Mouse (Mus musculus): Measurements from ENCODE around the gene Galr3. TPM values are rescaled to one million over a fixed set of nuclear protein-coding genes. Genes with fewer than 3 reads are reported as not detected.

The Galr3 gene
- total and polyA plus RNA-seq, 2 experiments from 2014 or later: not detected

DNA sequence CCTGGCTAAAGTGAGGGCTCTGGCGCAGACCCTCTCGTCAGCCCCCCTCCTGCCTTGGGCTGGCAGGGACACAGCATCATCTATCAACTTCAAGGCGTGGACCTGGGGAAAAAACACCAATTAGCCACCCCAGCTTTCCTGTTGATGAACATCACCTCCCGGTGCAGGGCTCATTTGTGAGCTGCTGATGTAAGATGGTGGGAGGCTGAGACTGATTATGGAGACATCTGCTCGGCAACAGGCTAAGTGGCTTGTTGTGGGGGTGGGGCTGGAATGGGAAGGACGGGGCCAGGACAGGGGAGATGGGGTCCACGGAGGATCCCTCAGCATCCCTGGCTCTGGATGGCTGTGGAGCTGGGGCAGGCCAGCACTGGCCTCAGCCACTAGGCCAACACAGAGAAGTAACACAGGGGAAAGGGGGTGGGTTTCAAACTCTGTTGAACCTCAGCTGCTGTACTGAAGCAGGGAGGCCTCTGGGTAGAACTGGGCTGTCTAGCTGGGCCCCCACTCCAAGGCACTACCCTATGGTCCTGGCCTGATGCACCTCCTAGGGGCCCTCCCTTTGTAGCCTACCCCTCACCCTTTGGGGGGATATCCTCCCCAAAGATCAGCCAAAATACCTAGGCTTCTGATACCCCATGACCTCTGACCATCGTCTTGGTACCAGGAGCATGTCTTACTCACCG is 8.6 kb downstream of the Galr3 start:
- no peaks in the 10 kb centered on the region for H3K4me1 ChIP-seq (ENCODE audit: control insufficient read depth, insufficient read depth)
- ATAC-seq (ENCODE audit: insufficient read depth, low read depth) (no peak), DNase-seq (ENCODE audit: low spot score) (no peak)
- no peaks in the 10 kb centered on the region for H3K9me3 ChIP-seq (replicated peaks; ENCODE audit: control insufficient read depth, low read length)
- H3K36me3 ChIP-seq (replicated peaks; ENCODE audit: control insufficient read depth, insufficient read depth, low read length): peaks cover 33% of the 10 kb centered on the region
- no peak overlapping the region for H3K27ac ChIP-seq (ENCODE audit: low read depth)
- H3K27me3 ChIP-seq (ENCODE audit: control insufficient read depth, insufficient read depth, low read length): 0 out of 2 replicates have a peak, but pooled peaks cover 5% of the 10 kb centered on the region
- H3K9ac ChIP-seq (replicated peaks; ENCODE audit: low read depth, low read length): no peak overlapping the region
- TF ChIP-seq EP300 (IDR thresholded peaks at IDR 0.05; ENCODE audit: low read depth) (no peak), CTCF (IDR thresholded peaks at IDR 0.05; ENCODE audit: low read depth) (no peak)
- H3K4me2 ChIP-seq (ENCODE audit: low read depth, low read length): no peak overlapping the region
- 46% methylated on average over 9 of the region's 9 CpGs for WGBS
- H3K4me3 ChIP-seq (ENCODE audit: low read depth, low read length): no peak overlapping the region

DNA sequence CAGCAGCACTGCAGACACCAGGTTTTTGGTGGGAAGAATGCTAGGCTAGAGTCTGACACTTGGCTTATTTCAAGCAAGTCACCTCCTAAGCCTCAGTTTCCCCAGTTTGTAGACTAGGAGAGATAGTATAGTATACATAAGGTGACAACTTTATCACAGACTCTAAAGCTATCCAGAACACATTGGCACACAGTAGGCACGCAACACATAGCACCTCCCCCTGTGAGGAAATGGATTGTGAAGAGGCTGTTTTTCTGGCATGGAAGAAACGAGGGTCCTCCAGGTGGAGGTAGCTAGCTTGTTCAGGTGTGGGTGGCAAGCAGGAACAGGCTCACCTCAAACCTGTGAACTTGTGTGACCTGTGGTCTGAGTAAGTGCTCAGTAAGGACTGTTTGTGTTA is 9.3 kb downstream of the Galr3 start:
- ATAC-seq (ENCODE audit: insufficient read depth, low read depth) (no peak), DNase-seq (ENCODE audit: low spot score) (no peak)
- Histone ChIP-seq H3K36me3 (replicated peaks; ENCODE audit: control insufficient read depth, insufficient read depth, low read length) (peaks cover 39% of the 10 kb centered on the region), H3K27ac (ENCODE audit: low read depth) (no peak overlapping the region), H3K9me3 (replicated peaks; ENCODE audit: control insufficient read depth, low read length) (no peaks in the 10 kb centered on the region), H3K27me3 (ENCODE audit: control insufficient read depth, insufficient read depth, low read length) (no peaks in the 10 kb centered on the region), H3K9ac (replicated peaks; ENCODE audit: low read depth, low read length) (no peak overlapping the region), H3K4me1 (ENCODE audit: control insufficient read depth, insufficient read depth) (no peaks in the 10 kb centered on the region), H3K4me3 (ENCODE audit: low read depth, low read length) (no peak overlapping the region), H3K4me2 (ENCODE audit: low read depth, low read length) (no peak overlapping the region)
- TF ChIP-seq CTCF (IDR thresholded peaks at IDR 0.05; ENCODE audit: low read depth): no peak
- no peak for TF ChIP-seq EP300 (IDR thresholded peaks at IDR 0.05; ENCODE audit: low read depth)
- WGBS: 77% methylated on average over 2 of the region's 2 CpGs

DNA sequence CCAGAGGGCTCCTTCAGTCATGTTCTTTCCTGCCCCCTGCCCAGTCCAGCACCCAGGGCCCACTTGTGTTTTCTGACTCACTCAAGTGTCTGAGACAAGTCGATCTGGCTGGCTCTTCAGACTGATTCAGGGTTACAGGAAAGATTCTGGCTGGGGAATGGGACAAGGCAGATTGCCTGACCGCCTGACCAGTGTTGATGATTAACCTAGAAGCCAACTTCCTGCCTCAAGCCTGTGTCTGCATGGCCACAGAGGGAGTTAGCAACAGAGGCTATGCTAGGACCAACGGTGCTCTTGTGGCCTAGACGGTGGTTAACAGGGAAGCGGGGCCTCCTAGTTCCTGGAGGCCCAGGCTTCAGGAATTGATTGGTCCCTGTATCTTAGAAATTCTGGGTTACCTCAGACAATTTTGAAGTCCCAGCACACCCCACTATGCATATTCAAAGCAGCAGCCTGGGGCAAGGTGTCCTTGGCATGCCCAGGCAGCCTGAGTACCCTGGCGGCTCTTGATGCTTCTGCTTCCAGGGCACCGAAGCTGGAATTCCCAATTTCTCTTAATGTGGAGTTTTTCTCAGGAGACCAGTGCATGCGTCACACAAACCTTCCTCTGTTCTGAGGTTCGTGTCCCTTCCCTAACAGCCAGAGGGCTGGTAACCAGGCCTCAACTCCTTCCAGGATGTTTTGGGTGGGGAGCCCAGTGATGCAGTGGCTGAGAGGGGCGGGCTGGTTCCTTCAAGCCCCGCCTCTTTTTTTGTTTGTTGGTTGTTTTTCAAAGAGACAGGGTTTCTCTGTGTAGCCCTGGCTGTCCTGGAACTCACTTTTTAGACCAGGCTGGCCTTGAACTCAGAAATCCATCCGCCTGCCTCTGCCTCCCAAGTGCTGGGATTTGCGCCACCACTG is 10.0 kb downstream of the Galr3 start:
- Histone ChIP-seq H3K4me1 (ENCODE audit: control insufficient read depth, insufficient read depth) (no peaks in the 10 kb centered on the region), H3K4me2 (ENCODE audit: low read depth, low read length) (no peak overlapping the region), H3K36me3 (replicated peaks; ENCODE audit: control insufficient read depth, insufficient read depth, low read length) (peaks cover 47% of the 10 kb centered on the region), H3K27me3 (ENCODE audit: control insufficient read depth, insufficient read depth, low read length) (no peaks in the 10 kb centered on the region), H3K27ac (ENCODE audit: low read depth) (no peak overlapping the region), H3K9ac (replicated peaks; ENCODE audit: low read depth, low read length) (no peak overlapping the region), H3K4me3 (ENCODE audit: low read depth, low read length) (no peak overlapping the region), H3K9me3 (replicated peaks; ENCODE audit: control insufficient read depth, low read length) (no peaks in the 10 kb centered on the region)
- TF ChIP-seq EP300 (IDR thresholded peaks at IDR 0.05; ENCODE audit: low read depth) (no peak), CTCF (IDR thresholded peaks at IDR 0.05; ENCODE audit: low read depth) (no peak)
- ATAC-seq (ENCODE audit: insufficient read depth, low read depth) (no peak), DNase-seq (ENCODE audit: low spot score) (no peak)
- WGBS: 68% methylated on average over 13 of the region's 13 CpGs

DNA sequence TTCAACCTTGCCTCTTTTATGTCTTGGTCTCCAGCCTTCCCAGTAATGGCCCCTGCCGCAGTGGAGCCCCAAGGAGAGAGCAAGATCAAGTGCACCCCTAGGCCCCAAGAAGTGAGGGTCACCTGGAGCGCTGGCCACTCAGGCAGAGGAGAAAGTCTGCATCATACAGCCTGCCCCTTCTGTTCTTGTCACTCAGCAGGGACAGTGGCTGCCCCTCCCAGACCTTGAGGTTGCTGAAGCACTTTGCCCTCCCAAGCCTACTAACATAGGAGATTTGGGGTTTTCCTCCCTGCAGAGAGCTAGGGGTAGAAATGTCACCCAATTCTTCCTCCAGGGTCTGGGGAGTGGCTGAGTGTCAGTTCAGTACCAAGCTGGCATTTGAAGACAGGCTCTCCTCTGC is 10.7 kb downstream of the Galr3 start:
- Histone ChIP-seq H3K27me3 (ENCODE audit: control insufficient read depth, insufficient read depth, low read length) (no peaks in the 10 kb centered on the region), H3K27ac (ENCODE audit: low read depth) (no peak overlapping the region), H3K9ac (replicated peaks; ENCODE audit: low read depth, low read length) (no peak overlapping the region), H3K9me3 (replicated peaks; ENCODE audit: control insufficient read depth, low read length) (no peaks in the 10 kb centered on the region), H3K4me2 (ENCODE audit: low read depth, low read length) (no peak overlapping the region), H3K4me3 (ENCODE audit: low read depth, low read length) (no peak overlapping the region), H3K36me3 (replicated peaks; ENCODE audit: control insufficient read depth, insufficient read depth, low read length) (peaks cover 53% of the 10 kb centered on the region), H3K4me1 (ENCODE audit: control insufficient read depth, insufficient read depth) (no peaks in the 10 kb centered on the region)
- 89% methylated on average over 2 of the region's 2 CpGs for WGBS
- no peak for DNase-seq (ENCODE audit: low spot score)
- TF ChIP-seq EP300 (IDR thresholded peaks at IDR 0.05; ENCODE audit: low read depth): no peak
- TF ChIP-seq CTCF (IDR thresholded peaks at IDR 0.05; ENCODE audit: low read depth): no peak
- no peak for ATAC-seq (ENCODE audit: insufficient read depth, low read depth)

DNA sequence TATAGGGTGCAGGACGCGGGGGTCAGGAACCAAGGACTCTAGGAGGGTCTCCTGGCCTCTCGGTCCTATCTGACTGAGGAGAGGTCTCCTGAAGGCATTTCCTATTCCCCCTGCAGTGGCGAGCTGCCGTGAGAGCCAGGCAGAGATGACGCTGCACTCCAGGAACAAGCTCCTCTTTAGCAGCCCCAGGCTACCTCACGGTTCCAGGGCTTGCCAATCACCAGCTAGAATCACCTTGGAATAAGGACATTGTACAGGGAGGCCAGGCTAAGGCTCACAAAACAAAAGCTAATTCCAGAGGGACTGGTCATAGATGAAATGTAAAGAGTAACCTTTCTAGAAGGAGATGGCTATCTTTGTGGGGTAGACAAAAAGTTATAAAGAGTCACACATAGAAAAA is 14.9 kb downstream of the Galr3 start:
- Histone ChIP-seq H3K27me3 (ENCODE audit: control insufficient read depth, insufficient read depth, low read length) (no peaks in the 10 kb centered on the region), H3K36me3 (replicated peaks; ENCODE audit: control insufficient read depth, insufficient read depth, low read length) (peaks cover 89% of the 10 kb centered on the region), H3K4me2 (ENCODE audit: low read depth, low read length) (no peak overlapping the region), H3K4me3 (ENCODE audit: low read depth, low read length) (no peak overlapping the region), H3K27ac (ENCODE audit: low read depth) (no peak overlapping the region), H3K9ac (replicated peaks; ENCODE audit: low read depth, low read length) (no peak overlapping the region), H3K9me3 (replicated peaks; ENCODE audit: control insufficient read depth, low read length) (no peaks in the 10 kb centered on the region), H3K4me1 (ENCODE audit: control insufficient read depth, insufficient read depth) (peaks cover 2% of the 10 kb centered on the region; the same call in 1 of the 2 replicates)
- ATAC-seq (ENCODE audit: insufficient read depth, low read depth) (no peak), DNase-seq (ENCODE audit: low spot score) (no peak)
- 86% methylated on average over 7 of the region's 7 CpGs for WGBS
- TF ChIP-seq EP300 (IDR thresholded peaks at IDR 0.05; ENCODE audit: low read depth) (no peak), CTCF (IDR thresholded peaks at IDR 0.05; ENCODE audit: low read depth) (no peak)

Data from heart, postnatal 0 days (tissue).